Mouse (Mus musculus): ENCODE data around the gene Otogl. TPM values are rescaled to one million over a fixed set of nuclear protein-coding genes. Genes with fewer than 3 reads are reported as not detected.

Otogl gene
- total and polyA plus RNA-seq, 2 experiments = not detected

DNA sequence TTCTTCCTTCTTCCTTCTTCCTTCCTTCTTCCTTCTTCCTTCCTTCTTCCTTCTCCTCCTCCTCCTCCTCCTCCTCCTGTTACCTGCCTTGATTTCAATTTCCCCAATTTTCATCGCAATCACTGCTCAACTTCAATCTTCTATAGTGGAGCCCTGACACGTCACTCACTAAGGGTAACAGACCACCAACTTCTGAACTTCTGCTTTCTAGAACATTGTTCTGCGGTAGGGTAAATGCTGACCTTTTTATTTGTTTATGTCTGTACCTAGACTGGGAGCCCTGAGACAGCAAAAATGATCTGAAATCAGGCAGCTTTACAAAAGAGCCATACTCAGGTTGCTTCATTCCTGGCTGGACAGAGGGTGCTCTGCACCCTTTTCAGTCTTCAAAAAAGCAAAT, 158.5 kb downstream of the Otogl start:
- no peaks in the 10 kb centered on the region for H3K36me3 ChIP-seq (ENCODE audit: control insufficient read depth, insufficient read depth, low read length)
- no peak overlapping the region for H3K27ac ChIP-seq (replicated peaks; ENCODE audit: insufficient read depth, low read depth, low read length)
- H3K9ac ChIP-seq (ENCODE audit: low read depth, low read length) = no peak overlapping the region
- 84% methylated on average over 3 of the region's 3 CpGs for WGBS
- DNase-seq (ENCODE audit: extremely low read depth, low read depth, low spot score) = no peak
- no peaks in the 10 kb centered on the region for H3K79me2 ChIP-seq (ENCODE audit: control insufficient read depth, insufficient read depth, low read length)
- TF ChIP-seq POLR2A (IDR thresholded peaks at IDR 0.05; ENCODE audit: extremely low read depth, insufficient read depth, low read length) (no peak), CTCF (IDR thresholded peaks at IDR 0.05; ENCODE audit: low read depth, low read length) (no peak)
- H3K4me1 ChIP-seq (ENCODE audit: control insufficient read depth, insufficient read depth, low read length) = no peaks in the 10 kb centered on the region
- no peaks in the 10 kb centered on the region; the same call in 1 of the 2 replicates for H3K27me3 ChIP-seq (ENCODE audit: control insufficient read depth, insufficient read depth, low read length)
- no peak overlapping the region for H3K4me3 ChIP-seq (ENCODE audit: insufficient read depth, low read depth, low read length)

DNA sequence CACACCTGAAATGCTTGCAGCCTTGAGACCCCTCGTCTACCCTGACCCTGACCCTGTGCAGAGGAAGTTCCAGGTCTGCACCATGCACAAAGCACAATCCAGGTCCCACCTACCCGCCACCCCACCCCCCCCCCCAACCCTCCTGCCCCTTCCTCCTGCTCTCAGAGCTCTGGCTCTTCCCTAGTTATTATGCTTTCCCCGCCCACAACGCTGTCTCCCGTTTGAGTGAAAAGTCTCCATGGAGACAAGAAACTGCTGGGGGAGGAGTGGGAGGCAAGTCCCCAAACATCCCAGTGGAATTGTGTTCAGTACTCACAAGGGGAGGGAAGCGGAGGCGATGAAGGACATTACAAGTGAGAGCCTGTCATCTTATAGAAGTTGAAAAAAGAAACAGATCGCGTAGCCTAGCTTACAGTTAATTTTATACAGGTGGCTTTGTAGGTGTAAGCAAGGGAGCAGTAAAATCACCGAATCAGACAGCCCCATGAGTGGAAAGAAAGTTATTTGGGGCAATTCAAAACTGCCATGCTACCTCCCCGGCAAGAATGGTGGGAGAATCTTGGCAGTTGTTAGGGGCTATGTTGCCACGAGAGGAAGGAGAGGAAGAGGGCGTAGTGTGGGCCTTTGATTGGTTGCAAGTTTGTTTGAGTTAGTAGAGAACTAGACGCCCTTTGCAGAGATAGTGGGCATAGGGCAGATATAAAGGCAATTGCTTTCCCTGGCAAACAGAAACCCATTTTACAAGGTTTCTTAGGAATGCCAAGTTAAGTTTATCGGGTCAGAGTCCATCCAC, 159.4 kb downstream of the Otogl start:
- Histone ChIP-seq H3K36me3 (ENCODE audit: control insufficient read depth, insufficient read depth, low read length) (no peaks in the 10 kb centered on the region), H3K79me2 (ENCODE audit: control insufficient read depth, insufficient read depth, low read length) (no peaks in the 10 kb centered on the region), H3K4me3 (ENCODE audit: insufficient read depth, low read depth, low read length) (no peak overlapping the region), H3K27me3 (ENCODE audit: control insufficient read depth, insufficient read depth, low read length) (peaks cover 2% of the 10 kb centered on the region; the same call in 1 of the 2 replicates), H3K27ac (replicated peaks; ENCODE audit: insufficient read depth, low read depth, low read length) (no peak overlapping the region), H3K9ac (ENCODE audit: low read depth, low read length) (no peak overlapping the region), H3K4me1 (ENCODE audit: control insufficient read depth, insufficient read depth, low read length) (no peaks in the 10 kb centered on the region)
- TF ChIP-seq CTCF (IDR thresholded peaks at IDR 0.05; ENCODE audit: low read depth, low read length) (no peak), POLR2A (IDR thresholded peaks at IDR 0.05; ENCODE audit: extremely low read depth, insufficient read depth, low read length) (no peak)
- WGBS = 30% methylated on average over 15 of the region's 15 CpGs
- DNase-seq (ENCODE audit: extremely low read depth, low read depth, low spot score) = no peak

DNA sequence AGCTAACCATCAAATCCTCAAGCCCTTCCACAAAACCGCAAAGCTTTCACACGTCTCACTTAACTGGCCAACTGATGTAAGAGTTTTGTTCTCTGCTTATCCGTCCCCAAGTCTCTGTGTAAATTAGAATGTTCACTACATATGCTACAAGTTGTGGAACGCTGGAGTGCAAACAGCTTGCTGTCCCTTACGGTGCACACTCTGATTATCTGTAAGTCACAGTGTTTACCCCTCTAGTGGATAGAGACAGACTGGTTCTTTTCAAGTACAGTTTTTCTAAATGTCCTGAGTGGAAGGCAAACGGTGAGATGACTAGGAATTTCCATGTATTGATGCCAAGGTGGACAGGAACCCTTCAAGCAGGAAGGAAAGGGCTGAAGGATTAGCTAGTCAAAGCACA, 160.0 kb downstream of the Otogl start:
- TF ChIP-seq POLR2A (IDR thresholded peaks at IDR 0.05; ENCODE audit: extremely low read depth, insufficient read depth, low read length) (no peak), CTCF (IDR thresholded peaks at IDR 0.05; ENCODE audit: low read depth, low read length) (no peak)

DNA sequence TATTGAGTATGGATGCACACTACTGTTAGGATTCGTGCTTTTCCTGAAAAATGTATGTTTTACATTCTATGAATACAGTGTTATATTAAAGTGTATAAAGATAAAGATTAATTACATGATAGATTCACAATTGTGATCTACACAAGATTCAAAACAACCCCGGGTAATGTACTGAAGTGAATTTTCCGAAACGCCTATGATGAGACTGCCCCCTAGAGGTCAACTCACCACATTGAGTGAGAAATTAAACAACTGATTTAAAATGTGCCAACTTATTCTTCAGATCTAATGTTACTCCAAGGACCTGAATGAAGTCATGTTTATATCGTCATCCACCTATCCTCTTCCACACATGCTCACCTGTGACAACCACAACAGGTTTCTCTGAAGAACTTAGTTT, 164.4 kb downstream of the Otogl start:
- Histone ChIP-seq H3K4me1 (ENCODE audit: control insufficient read depth, insufficient read depth, low read length) (no peaks in the 10 kb centered on the region), H3K36me3 (ENCODE audit: control insufficient read depth, insufficient read depth, low read length) (no peaks in the 10 kb centered on the region), H3K79me2 (ENCODE audit: control insufficient read depth, insufficient read depth, low read length) (no peaks in the 10 kb centered on the region), H3K9ac (ENCODE audit: low read depth, low read length) (no peak overlapping the region), H3K27me3 (ENCODE audit: control insufficient read depth, insufficient read depth, low read length) (peaks cover 2% of the 10 kb centered on the region; the same call in 1 of the 2 replicates), H3K4me3 (ENCODE audit: insufficient read depth, low read depth, low read length) (no peak overlapping the region), H3K27ac (replicated peaks; ENCODE audit: insufficient read depth, low read depth, low read length) (no peak overlapping the region)
- TF ChIP-seq POLR2A (IDR thresholded peaks at IDR 0.05; ENCODE audit: extremely low read depth, insufficient read depth, low read length) = no peak
- no peak for TF ChIP-seq CTCF (IDR thresholded peaks at IDR 0.05; ENCODE audit: low read depth, low read length)
- WGBS = 18% methylated on average over 5 of the region's 5 CpGs
- peak; percentile 32 for DNase-seq (ENCODE audit: extremely low read depth, low read depth, low spot score)

More for the DNA sequence above, 160.0 kb downstream of the Otogl start:
- 20% methylated on average over 6 of the region's 6 CpGs for WGBS
- H3K4me3 ChIP-seq (ENCODE audit: insufficient read depth, low read depth, low read length) = no peak overlapping the region
- no peaks in the 10 kb centered on the region for H3K36me3 ChIP-seq (ENCODE audit: control insufficient read depth, insufficient read depth, low read length)
- H3K27me3 ChIP-seq (ENCODE audit: control insufficient read depth, insufficient read depth, low read length) = peaks cover 2% of the 10 kb centered on the region; the same call in 1 of the 2 replicates
- H3K4me1 ChIP-seq (ENCODE audit: control insufficient read depth, insufficient read depth, low read length) = no peaks in the 10 kb centered on the region
- no peak for DNase-seq (ENCODE audit: extremely low read depth, low read depth, low spot score)
- no peak overlapping the region for H3K9ac ChIP-seq (ENCODE audit: low read depth, low read length)
- no peak overlapping the region for H3K27ac ChIP-seq (replicated peaks; ENCODE audit: insufficient read depth, low read depth, low read length)
- no peaks in the 10 kb centered on the region for H3K79me2 ChIP-seq (ENCODE audit: control insufficient read depth, insufficient read depth, low read length)

DNA sequence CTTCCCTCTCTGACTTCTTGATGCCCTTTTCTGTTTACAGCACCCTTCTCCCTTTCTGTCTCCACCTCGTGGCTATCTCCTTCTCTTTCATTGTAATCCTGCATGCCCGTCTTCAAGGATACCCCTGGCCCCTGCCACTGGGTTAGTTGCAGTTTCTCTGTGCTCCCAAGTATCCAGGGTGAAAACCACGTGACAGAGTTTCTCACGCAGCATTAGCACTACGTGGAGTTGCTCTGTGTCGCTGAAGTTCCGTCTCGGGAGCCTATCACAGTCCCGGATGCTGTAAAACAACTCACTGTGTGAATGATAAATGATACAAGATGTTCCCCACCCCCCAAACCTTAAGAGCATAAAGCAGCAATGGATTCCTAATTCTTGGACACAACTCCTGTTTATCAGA, 165.2 kb downstream of the Otogl start:
- WGBS = 30% methylated on average over 9 of the region's 9 CpGs

DNA sequence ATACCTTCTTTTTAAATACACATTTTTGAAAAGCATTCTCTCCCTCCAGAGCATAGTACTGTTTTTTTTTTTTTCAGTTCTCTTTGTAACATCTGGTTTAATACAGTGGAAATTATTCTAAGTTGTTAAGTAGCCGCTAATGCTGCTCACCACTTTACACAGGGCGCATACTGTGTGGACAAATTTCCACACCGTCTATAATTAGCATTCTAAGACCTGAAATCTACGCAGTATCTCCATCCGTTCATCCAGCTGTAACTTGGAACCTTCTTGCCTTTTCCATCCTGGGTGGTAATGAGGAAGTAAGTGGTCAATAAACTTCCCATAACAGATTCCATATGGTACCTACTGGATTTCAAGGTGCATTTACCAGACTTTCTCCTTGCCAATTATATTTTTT, 172.1 kb downstream of the Otogl start:
- no peaks in the 10 kb centered on the region for H3K4me1 ChIP-seq (ENCODE audit: control insufficient read depth, insufficient read depth, low read length)
- no peak for DNase-seq (ENCODE audit: extremely low read depth, low read depth, low spot score)
- no peaks in the 10 kb centered on the region for H3K79me2 ChIP-seq (ENCODE audit: control insufficient read depth, insufficient read depth, low read length)
- no peaks in the 10 kb centered on the region for H3K36me3 ChIP-seq (ENCODE audit: control insufficient read depth, insufficient read depth, low read length)
- no peaks in the 10 kb centered on the region for H3K27me3 ChIP-seq (ENCODE audit: control insufficient read depth, insufficient read depth, low read length)
- 84% methylated on average over 5 of the region's 5 CpGs for WGBS
- H3K4me3 ChIP-seq (ENCODE audit: insufficient read depth, low read depth, low read length) = no peak overlapping the region
- no peak overlapping the region for H3K27ac ChIP-seq (replicated peaks; ENCODE audit: insufficient read depth, low read depth, low read length)
- TF ChIP-seq CTCF (IDR thresholded peaks at IDR 0.05; ENCODE audit: low read depth, low read length) = no peak
- no peak for TF ChIP-seq POLR2A (IDR thresholded peaks at IDR 0.05; ENCODE audit: extremely low read depth, insufficient read depth, low read length)
- H3K9ac ChIP-seq (ENCODE audit: low read depth, low read length) = no peak overlapping the region

More for the DNA sequence above, 165.2 kb downstream of the Otogl start:
- no peak overlapping the region for H3K4me3 ChIP-seq (ENCODE audit: insufficient read depth, low read depth, low read length)
- no peak overlapping the region for H3K27ac ChIP-seq (replicated peaks; ENCODE audit: insufficient read depth, low read depth, low read length)
- no peaks in the 10 kb centered on the region for H3K36me3 ChIP-seq (ENCODE audit: control insufficient read depth, insufficient read depth, low read length)
- H3K9ac ChIP-seq (ENCODE audit: low read depth, low read length) = no peak overlapping the region
- DNase-seq (ENCODE audit: extremely low read depth, low read depth, low spot score) = no peak
- H3K79me2 ChIP-seq (ENCODE audit: control insufficient read depth, insufficient read depth, low read length) = no peaks in the 10 kb centered on the region
- no peaks in the 10 kb centered on the region for H3K4me1 ChIP-seq (ENCODE audit: control insufficient read depth, insufficient read depth, low read length)
- H3K27me3 ChIP-seq (ENCODE audit: control insufficient read depth, insufficient read depth, low read length) = 0 out of 2 replicates have a peak, but pooled peaks cover 2% of the 10 kb centered on the region
- TF ChIP-seq POLR2A (IDR thresholded peaks at IDR 0.05; ENCODE audit: extremely low read depth, insufficient read depth, low read length) (no peak), CTCF (IDR thresholded peaks at IDR 0.05; ENCODE audit: low read depth, low read length) (no peak)
